Mouse (Mus musculus) cerebellum, adult 9-11 months (tissue): ENCODE data around the gene Prkar2b.

Experiments
- DNase-seq: peaks from one replicate; pipeline ENCODE4 v3.0.0; 2022

The Prkar2b gene

DNA sequence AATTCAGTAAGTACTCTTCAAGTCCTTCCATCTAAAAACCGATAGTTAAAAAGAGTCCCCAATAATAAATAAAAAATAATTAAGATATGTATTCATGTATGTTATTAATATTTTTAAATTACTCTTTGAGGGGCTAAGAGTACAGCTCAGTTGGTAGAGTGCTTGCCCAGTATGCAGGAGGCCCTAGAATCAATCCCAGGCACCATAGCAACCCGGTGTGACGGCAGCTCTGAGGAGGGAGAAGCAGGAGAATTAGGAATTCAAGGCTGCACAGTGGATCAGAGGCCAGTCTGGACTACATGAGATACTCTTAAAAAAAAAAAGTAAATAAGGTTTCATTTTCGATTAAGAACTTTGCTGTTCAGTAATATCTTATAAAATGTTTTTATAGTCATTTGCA, 53.5 kb downstream of the Prkar2b start:
- no peak for DNase-seq

DNA sequence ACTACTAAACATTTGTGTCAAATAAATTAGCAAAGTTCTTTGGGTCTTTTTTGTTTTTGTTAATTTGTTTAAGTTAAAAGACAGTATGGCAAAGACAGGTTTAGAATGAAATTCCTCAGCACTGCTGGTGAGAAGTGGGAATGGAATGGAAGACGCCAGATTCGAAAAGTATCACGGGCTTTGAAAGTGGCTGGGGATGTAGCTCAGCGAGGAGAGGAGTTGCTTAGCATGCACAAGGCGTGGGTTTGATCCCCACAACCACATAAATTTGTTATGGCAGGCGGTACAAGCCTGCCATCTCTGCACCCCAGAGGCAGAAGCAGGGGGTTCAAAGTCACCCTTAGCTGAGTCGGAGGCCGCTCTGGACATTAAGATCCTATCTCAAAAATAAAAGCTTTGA, 54.1 kb downstream of the Prkar2b start:
- DNase-seq = no peak

DNA sequence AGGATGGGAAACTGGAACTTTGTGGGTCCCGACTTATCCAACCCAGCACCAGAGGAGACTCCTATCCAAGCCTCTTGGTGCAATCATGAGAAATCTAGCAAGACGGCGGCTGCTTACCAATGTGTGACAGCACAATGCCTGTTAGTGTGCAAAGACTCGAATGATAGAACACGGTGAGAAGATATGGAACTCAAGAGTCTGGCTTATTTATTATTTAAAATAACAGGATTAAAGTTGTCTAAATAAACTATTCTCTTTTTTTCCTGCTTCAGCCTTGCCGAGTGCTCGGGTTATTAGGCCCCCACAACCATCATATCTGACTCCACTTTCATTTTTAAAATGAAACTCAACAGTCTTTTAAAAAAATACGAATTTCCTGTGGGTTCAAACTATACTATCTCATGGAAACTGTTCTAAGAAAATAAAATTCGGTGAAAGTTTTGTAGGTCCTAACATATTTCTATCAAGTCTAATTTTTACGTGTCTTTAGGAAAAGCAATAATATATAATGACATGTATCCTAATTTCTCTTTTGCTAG, 54.6 kb downstream of the Prkar2b start:
- DNase-seq = no peak

DNA sequence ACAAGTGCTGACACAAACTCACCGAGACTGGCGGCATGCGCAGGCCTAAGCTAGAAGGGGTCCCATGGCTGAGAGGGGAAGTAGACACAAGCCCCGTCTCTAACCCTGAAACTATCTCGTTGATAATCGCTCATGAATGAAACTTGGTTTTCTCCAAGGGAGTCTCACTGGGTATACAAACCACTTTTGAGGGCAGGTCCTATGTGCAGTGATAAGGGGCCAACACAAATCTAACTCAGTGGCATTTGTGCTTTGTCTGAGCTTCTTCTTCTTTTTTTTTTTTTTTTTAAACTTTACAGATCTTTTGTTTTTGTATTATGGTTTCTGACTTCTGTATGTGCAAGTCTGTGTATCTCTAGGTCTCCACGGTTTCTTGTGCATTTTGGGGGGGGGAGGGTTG, 60.6 kb downstream of the Prkar2b start:
- DNase-seq = no peak

DNA sequence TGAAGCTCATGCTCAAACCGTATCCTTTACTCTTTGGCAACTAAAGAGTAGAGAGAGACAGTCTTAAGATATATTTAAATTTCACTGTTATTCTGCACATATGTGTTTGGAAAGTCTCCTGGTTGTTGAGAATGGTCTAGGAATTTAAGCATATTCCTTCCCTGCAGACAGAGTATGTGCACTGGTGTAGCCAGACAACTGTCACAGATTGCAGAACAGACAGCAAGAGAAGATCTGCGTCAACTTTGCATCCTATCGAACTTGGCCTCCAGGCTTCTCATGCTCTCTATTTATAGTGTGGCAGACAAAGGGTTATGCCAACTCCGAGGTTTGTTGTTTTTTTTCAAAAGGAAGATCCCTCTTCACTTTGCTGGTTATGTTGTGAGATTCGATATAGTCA, 62.4 kb downstream of the Prkar2b start:
- no peak for DNase-seq

DNA sequence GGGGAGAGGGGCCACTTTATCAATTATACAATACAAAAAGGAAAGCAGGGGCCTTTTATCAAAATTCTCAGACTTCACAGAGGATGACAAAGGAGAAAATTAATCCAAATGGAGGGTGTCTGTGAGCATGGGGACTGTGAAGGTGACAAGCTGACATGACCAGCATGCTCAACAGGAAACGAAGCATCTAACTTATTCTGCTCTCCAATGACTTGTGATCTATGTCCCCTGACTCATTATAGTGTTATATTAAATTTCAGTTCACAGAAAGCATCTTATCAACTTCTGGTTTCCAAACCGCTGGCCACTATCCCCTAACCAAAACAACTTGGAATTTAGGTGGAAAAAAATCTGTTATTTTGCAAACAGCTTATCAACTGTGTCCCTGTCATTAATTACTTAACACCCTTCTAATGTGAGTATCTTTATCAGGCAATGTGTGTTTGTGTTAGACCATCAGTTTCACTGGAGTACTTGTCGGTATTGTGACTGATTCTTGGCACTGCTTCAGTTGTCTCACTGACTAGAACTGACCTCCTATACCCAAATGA, 63.7 kb downstream of the Prkar2b start:
- no peak for DNase-seq

DNA sequence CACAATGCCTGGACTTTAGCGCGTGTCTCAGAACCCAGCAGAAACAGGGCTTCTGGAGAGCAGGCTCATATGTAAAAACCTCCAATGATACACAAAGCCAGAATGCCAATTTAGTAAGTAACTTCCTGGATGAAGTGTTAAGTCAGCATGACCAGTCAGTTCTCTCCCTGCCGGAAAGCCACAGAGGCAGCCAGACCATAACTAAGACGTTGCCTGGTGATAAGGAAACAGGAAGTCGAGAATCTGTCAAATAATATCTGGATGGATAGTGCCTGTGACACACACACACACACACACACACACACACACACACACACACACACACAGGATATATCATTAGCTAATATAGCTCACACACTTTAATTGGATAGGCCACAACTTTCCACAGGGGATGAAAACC, 64.2 kb downstream of the Prkar2b start:
- DNase-seq = no peak

DNA sequence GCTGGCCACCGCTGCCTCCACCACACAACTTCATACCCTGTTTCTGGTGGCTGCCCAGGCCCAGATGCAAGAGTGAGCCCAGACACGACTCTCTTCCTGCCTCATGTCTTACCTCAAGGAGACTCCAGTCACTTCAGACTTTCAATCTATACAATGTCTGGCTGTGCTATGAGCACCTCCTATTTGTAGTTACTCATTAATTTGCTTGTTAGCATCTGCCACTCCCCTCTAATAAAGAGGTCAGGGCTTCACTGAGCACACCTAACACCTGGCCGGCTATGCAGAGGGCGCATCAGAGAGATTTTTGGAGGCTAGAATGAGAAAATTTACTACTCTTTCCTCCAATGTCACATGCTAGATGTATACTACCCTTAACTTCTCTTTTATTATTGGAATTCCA, 70.5 kb downstream of the Prkar2b start:
- no peak for DNase-seq

DNA sequence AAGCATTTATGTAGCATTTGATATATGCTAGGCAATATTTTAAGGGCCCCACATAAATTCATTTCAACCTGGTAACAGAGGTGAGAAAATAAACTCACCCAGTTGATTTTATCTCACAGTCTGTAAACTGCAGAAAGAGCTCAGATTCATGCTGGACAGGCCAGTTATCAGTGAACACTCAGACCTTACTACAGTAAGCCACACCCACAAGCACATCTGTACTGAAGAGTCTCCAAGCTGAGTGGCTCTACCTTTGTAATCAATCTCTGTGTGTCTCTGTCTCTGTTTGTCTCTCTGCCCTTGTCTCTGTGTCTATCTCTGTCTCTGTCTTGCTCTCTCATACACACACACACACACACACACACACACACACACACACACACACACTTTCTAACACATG, 71.4 kb downstream of the Prkar2b start:
- no peak for DNase-seq

DNA sequence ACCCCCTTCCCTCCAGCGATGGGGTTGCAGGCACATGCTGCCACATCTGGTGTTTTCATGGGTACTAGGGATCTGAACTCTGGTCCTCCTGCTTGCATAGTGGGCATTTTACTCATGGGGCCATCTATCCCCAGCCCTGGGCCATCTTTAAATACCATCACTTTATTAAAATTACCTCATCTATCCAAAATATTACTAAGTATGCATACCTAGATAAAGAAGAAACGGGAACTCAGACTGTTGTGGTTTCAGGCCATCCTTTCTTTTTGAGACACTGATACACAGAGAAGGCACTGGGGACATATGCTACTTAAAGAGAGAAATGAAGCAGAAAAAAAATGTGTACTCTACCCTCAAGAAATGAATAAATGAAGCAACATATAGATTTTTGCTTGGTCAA, 74.6 kb downstream of the Prkar2b start:
- no peak for DNase-seq

DNA sequence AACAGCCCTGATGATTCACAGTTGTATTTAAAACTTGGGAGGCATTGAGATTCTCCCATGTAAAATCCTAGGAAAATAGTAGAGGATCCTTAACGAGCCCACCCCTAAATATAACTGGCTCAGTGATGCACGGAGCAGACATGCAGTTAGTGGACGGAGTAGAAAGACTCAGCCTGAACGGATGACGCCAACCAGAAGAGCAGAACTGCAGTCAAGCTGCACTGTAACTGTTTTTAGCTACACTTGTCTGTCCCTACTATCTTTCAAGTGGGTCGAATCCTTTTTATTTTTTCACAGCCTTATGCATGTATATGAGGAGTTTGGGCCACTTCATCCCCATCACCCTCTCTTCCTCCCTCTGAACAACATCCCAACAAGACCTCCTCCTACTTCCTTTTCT, 75.4 kb downstream of the Prkar2b start:
- DNase-seq = no peak

DNA sequence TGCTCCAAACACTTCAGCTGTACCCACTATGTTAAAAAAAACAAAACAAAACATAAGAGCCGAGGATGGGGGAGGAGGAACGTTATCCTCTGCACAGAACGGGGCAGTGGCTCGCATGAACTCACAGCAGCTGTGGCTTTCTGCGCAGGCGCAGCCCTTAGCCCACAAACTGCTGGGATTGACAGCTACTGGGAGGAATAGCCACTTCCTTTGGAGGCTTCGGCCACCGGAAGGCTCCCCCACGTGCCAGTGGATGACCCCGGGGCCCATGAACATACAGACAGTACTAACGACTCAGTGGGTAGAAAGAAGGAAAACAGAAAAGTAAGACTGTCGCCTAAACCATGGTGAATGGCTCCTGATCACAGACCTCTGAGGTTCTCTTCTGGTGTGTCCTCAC, 76.4 kb downstream of the Prkar2b start:
- DNase-seq = no peak

DNA sequence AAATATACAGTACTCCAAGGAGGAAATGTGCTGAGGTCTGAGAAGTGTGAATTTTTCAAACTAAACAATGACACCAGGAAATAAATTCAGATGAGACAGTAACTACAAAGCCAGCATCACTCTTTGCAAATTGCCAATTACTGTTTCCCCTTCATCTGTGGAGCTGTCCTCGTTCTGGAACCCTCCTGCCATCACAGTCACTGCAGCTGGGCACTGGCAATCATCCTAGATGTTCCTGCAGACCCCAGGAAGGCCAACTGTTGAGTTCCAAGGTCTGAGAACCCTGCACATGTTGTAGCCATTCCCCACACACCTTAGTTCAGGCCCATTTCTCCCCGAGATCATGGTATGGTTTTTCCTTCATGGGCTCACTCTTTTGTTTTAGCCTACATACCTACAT, 76.9 kb downstream of the Prkar2b start:
- no peak for DNase-seq

DNA sequence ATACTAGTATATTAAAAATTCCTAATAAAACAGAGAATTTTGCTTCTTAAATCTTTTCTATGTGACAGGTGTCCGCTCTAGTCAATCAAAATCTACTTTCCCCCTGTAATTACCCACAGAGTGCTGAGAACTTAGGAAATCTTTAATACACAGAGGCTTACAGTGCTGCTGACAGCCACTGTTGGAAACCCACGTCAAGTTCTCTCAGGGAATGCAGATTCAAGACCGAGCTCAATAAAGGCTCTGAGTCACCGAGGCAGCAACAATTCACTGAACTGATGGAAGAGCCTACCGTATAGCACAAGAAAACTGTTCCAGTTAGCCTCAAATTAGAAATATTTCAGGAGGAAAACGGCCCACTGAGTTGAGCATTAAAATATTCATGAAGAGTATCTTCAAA, 77.3 kb downstream of the Prkar2b start:
- no peak for DNase-seq

DNA sequence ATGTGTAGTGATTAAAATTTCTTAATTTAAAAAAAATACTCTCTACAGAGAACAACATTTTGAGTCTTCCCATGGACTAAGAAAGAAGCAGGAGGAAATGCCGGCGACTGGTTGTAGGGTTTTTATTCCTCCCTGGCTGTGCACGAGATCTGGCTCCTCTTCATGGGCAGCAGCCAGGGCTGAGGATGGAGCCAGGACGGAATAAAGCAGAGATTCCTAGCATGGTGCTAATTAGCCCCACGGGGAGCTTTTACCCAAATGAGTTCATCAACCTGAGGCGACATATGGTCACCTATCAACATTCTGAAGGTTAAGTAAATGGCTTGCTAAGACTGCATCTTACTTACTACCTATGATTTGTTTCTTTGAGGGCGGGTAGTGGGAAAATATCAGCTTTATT, 77.9 kb downstream of the Prkar2b start:
- peak; percentile 69 for DNase-seq

DNA sequence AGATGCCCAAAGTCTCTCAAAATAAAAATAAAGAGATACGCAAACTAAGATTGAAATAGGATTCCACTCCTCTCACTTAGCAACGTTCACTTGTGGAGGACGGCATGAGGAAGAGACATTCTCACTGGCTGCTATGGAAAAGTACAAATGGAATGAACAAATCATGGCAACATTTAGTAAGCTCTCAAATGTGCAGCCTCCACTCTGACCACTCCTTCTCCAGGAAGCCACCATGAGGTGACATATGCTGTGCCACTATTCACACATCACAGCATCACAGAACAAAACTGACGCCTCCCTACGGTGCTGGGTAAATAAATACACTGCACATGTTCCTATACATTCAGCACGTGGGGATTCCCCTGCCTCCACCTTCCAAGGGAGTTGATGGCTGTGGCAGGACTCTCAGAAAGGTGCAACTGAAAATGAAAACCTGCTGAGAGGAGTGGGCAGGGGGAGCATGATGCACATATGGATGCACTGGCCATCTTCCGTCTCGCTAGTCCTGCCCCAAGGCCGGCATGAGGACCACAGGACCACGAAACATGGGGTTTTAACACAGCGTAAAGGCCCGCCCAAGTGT, 83.4 kb downstream of the Prkar2b start:
- DNase-seq = no peak

DNA sequence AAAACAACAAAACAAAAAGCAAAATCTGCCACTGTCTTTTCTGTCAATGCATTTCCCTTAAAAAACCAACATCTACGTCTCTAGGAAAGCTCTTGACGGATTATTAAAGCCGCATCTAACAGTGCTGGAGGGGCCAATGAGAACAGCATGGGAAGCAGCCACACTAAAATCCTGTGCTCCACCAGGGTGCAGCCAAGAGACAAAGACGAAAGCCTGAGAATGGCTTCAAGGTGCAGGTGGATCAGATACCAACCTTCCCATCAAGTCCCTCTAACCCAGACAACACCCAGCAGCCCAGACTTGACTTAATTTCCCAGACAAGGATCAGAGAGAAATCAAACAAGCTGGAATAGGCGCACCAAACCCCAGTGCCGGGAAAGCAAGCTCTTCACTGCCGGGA, 84.6 kb downstream of the Prkar2b start:
- no peak for DNase-seq

DNA sequence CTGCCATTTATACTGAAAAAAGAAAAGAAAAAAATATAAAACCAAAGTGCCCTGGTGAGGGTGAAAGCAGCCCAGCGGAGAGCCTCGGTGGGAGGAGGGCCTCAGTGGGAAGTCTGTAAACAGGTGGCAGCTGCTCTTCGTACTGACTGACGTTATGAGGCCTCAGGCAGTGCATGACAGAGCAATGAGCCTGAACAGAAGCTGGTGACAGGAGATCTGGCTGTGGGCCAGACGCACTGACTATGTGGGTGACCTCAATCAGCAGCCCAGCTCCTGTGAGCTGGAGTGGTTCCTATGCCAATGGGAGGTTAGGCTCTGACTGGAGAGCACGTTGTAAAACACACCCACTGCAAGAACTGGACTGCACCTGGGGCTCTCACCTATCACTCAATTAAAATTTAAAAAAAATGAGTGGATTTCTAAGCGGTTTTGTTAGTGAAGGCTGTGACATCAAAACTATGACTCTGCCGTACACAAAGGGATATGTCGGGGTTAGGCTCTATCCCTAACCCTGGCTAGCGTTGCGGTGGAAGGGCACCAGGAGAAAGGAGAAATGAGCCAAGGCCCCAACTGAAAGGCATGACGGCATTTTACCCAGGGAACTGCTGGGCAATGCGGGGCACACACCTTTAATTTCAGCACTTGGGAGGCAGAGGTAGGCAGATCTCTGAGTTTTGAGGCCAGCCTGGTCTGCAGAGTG, 87.5 kb downstream of the Prkar2b start:
- DNase-seq = peak; percentile 52

DNA sequence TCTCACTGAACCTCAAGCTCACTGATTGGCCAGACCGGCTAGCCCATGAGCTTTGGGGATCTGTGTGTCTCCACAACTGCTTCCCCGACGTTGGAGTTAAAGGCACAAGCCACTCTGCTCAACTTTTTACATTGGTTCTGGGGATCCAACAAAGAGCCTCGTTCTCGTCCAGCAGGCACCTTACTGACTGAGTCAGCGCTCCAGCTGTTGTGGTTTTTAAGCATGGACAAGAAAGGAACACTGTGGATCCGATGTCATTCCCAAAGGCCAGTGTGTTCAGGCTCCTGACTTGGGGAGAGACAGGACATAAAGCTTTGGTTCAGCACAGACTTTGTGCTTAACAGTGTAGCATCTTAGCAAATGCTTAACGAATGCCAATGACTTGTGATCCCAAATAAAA, 89.5 kb downstream of the Prkar2b start:
- no peak for DNase-seq

DNA sequence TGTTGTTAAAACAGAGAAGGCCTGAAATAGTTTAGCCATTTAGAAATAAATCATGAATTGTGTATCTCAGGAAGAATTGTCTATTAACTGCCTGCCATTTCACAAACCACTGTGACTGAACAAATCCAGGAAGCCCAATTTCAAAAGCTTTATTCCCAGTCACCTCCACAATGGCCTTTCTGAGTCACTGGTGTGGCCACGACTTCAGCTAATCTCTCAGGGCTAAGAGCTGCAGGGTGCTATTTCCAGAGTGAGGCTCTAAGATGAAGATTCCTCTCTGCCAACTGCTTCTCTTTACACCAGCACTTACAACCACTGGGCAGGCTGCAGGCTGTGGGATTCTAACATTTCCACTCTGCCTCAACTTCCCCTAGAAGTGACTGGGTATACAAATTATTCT, 92.0 kb downstream of the Prkar2b start:
- DNase-seq = no peak

DNA sequence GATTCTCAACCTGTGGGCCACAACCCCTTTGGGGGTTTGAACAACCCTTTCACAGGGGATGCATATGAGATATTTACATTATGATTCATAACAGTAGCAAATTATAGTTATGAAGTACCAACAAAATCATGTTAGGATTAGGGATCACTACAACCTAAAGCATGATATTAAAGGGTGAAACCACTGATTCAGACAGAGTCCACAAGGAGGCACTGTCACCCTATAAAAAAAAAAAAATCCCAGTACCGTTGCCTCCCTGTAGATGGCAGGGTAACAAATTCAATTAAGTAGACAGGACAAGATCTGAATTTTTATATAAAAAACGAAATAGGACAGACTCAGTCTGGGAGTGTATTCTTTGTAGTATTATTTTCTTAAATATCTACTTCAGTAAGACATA, 93.6 kb downstream of the Prkar2b start:
- peak; percentile 37 for DNase-seq

DNA sequence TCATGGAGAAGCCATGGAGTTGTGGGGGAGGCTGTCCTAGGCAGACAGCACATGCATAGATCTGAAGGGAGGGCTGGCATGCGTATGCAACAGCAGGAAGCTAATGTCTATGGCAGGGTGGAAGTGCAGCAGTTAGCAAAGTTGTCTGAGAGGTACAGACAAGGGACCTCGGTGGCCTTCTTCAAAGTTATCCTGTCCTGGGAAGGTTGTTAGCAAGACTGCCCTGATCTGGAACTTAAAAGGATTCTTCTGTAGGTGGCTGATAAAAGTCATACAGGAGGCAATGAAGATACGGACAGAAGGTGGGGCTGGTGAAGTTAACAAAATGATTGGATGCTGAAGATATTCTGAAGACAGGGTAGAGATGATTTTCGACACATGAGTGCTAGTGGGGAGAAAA, 94.7 kb downstream of the Prkar2b start:
- no peak for DNase-seq

DNA sequence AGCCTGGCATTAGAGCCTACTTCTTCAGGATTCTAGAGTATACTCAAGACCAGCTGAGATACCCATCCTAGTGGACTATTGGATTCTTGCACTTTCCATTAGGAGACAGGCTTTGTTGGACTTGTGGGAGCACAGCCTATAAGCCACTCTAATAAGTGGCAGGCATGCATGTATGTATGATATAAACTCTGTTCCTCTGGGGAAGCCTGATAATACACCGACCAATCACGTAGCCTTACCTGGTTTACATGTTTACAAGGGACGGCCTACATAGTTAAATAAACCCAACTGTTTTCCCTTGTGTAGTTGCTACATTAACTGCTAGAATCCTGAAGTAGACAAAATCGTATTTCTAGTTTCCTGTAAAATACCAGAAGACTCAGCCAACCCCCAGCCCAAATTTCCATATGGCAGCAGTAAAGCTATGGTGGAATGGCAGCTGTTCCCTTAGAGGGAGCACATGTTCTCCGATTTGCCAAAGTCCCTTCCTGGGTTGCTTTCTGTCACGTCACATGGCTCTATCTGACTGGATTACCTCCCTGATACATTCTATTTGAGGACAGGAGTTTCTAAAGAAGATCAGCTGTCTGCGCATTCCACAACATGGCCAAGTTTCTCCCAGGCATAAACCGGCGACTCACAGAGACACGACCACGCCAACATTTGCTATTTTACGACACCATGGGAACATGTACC, 95.4 kb downstream of the Prkar2b start:
- no peak for DNase-seq

DNA sequence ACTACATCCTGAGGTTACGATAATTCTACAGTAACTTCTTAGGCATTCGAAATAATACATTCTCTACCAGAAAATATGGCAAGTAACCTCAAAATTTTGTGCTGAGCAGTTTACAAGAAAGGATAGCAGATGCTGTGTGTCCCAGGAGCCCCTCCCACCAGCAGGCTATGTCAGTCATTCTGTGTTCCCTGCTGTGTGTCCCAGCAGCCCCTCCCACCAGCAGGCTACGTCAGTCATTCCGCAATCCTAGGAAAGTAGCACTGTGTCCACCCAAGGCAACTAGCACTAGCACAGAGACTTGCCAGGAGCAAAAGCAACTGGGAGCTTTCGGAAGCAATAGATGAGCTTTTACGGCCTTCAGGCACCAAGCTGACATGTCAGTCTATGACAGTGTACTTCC, 97.0 kb downstream of the Prkar2b start:
- DNase-seq = no peak
